Mouse (Mus musculus) heart, adult 9 months (tissue): Measurements from ENCODE around the gene Avp.
"Not testable (repeated sequence)": the region's sequence is repeated elsewhere in the genome, so short reads cannot be mapped to it uniquely, and the experiment has no call there.

ENCODE experiments used
- DNase-seq, 2 experiments: peaks; one replicate each; pipeline ENCODE4 v3.0.0; 2022; ENCODE audit warnings: low spot score in 2 of 2

Avp gene

GRCm38 (mm10) chr2:130582552-130582951, at the start of gene Avp:
Gene Avp (minus strand): TSS chr2:130582554.
- DNase-seq: peak in 1 of 2 experiments; percentile 17

GRCm38 (mm10) chr2:130629839-130630203, 47.5 kb upstream of the Avp start, which contains the start of the genes Fastkd5 and Ubox5:
Gene Fastkd5 (minus strand): TSS chr2:130630027.
Gene Ubox5 (minus strand): TSS chr2:130630038.
- DNase-seq: peak; percentile 82 to 91

GRCm38 (mm10) chr2:130629080-130629838, 46.9 kb upstream of the Avp start:
- no peak for DNase-seq

- no peak for DNase-seq
These were observed 46.1 kb upstream of the Avp start for GRCm38 (mm10) chr2:130628424-130628823.

- DNase-seq: no peak
These were observed 36.6 kb upstream of the Avp start for GRCm38 (mm10) chr2:130618972-130619371.

GRCm38 (mm10) chr2:130613091-130613490, 30.7 kb upstream of the Avp start:
- DNase-seq: no peak

GRCm38 (mm10) chr2:130602195-130602594, 19.8 kb upstream of the Avp start:
- no peak for DNase-seq

- DNase-seq: peak; percentile 13 to 33
These were observed 16.0 kb upstream of the Avp start for GRCm38 (mm10) chr2:130598399-130598798.

GRCm38 (mm10) chr2:130597601-130598010, 15.3 kb upstream of the Avp start:
- no peak for DNase-seq

GRCm38 (mm10) chr2:130595596-130595995, 13.2 kb upstream of the Avp start:
- DNase-seq: no peak

GRCm38 (mm10) chr2:130591016-130591415, 8.7 kb upstream of the Avp start:
- no peak for DNase-seq

GRCm38 (mm10) chr2:130589761-130590160, 7.4 kb upstream of the Avp start:
- peak in 1 of 2 experiments; percentile 49 for DNase-seq

- DNase-seq: no peak
These were observed 6.8 kb upstream of the Avp start for GRCm38 (mm10) chr2:130589157-130589556.

GRCm38 (mm10) chr2:130588373-130588772, 6.0 kb upstream of the Avp start:
- DNase-seq: no peak

GRCm38 (mm10) chr2:130586016-130586415, 3.7 kb upstream of the Avp start:
- DNase-seq: no peak

GRCm38 (mm10) chr2:130583902-130584560, 1.7 kb upstream of the Avp start:
- peak; percentile 32 to 35 for DNase-seq

- no peak for DNase-seq
These were observed 1.2 kb downstream of the Avp start for GRCm38 (mm10) chr2:130581201-130581600.

- no peak for DNase-seq
These were observed 2.6 kb downstream of the Avp start for GRCm38 (mm10) chr2:130579791-130580190.

- DNase-seq: peak in 1 of 2 experiments; percentile 33
These were observed 4.2 kb downstream of the Avp start for GRCm38 (mm10) chr2:130578148-130578547.

GRCm38 (mm10) chr2:130577632-130578031, 4.7 kb downstream of the Avp start:
- DNase-seq: peak in 1 of 2 experiments; percentile 30

GRCm38 (mm10) chr2:130577021-130577420, 5.3 kb downstream of the Avp start:
- no peak for DNase-seq

GRCm38 (mm10) chr2:130576564-130576963, 5.8 kb downstream of the Avp start:
- DNase-seq: not testable (repeated sequence)

- DNase-seq: no peak
These were observed 6.5 kb downstream of the Avp start, which contains the start of gene Oxt for GRCm38 (mm10) chr2:130575873-130576272. Gene Oxt (plus strand): TSS chr2:130576173.
